Mouse (Mus musculus): ENCODE measurements around the gene Cyp2s1. TPM values are rescaled to one million over a fixed set of nuclear protein-coding genes. Genes with fewer than 3 reads are reported as not detected.
"Not testable (repeated sequence)": the region's sequence is repeated elsewhere in the genome, so short reads cannot be mapped to it uniquely, and the experiment has no call there.

The Cyp2s1 gene
- total and polyA plus RNA-seq, 2 experiments from 2014 or later = 3.5 to 4.4 TPM

GRCm38 (mm10) chr7:25802241-25803125 lies 14.2 kb downstream of the Cyp2s1 start:
- 30% methylated on average over 24 of the region's 24 CpGs for WGBS
- Histone ChIP-seq H3K27ac (no peak overlapping the region), H3K4me3 (ENCODE audit: low read length) (no peak overlapping the region), H3K9me3 (ENCODE audit: low read length) (no peaks in the 10 kb centered on the region), H3K4me1 (ENCODE audit: insufficient read depth, low read length) (0 out of 2 replicates have a peak, but pooled peaks cover 5% of the 10 kb centered on the region), H3K36me3 (ENCODE audit: insufficient read depth, low read length) (no peaks in the 10 kb centered on the region), H3K9ac (replicated peaks; ENCODE audit: low read length) (no peak overlapping the region), H3K4me2 (ENCODE audit: low read depth, low read length) (no peak overlapping the region), H3K27me3 (ENCODE audit: insufficient read depth, low read length) (no peaks in the 10 kb centered on the region)
- no peak for TF ChIP-seq CTCF (IDR thresholded peaks at IDR 0.05; ENCODE audit: low read depth)
- ATAC-seq = peak; percentile 8; the same call in 1 of the 2 replicates
- peak; percentile 8 for DNase-seq (ENCODE audit: low spot score)

- ATAC-seq (no peak), DNase-seq (ENCODE audit: low spot score) (no peak)
- H3K9ac ChIP-seq (replicated peaks; ENCODE audit: low read length) = no peak overlapping the region
- H3K9me3 ChIP-seq (ENCODE audit: low read length) = no peaks in the 10 kb centered on the region
- no peak overlapping the region for H3K4me3 ChIP-seq (ENCODE audit: low read length)
- 91% methylated on average over 6 of the region's 6 CpGs for WGBS
- no peak for TF ChIP-seq CTCF (IDR thresholded peaks at IDR 0.05; ENCODE audit: low read depth)
- no peaks in the 10 kb centered on the region for H3K36me3 ChIP-seq (ENCODE audit: insufficient read depth, low read length)
- no peak overlapping the region for H3K4me2 ChIP-seq (ENCODE audit: low read depth, low read length)
- 0 out of 2 replicates have a peak, but pooled peaks cover 5% of the 10 kb centered on the region for H3K4me1 ChIP-seq (ENCODE audit: insufficient read depth, low read length)
- H3K27me3 ChIP-seq (ENCODE audit: insufficient read depth, low read length) = no peaks in the 10 kb centered on the region
- H3K27ac ChIP-seq = no peak overlapping the region
Measured at GRCm38 (mm10) chr7:25801031-25801430, 15.7 kb downstream of the Cyp2s1 start.

GRCm38 (mm10) chr7:25799369-25799768 lies 17.3 kb downstream of the Cyp2s1 start:
- H3K4me1 ChIP-seq (ENCODE audit: insufficient read depth, low read length) = no peaks in the 10 kb centered on the region
- H3K4me2 ChIP-seq (ENCODE audit: low read depth, low read length) = no peak overlapping the region
- no peak for DNase-seq (ENCODE audit: low spot score)
- TF ChIP-seq CTCF (IDR thresholded peaks at IDR 0.05; ENCODE audit: low read depth) = no peak
- H3K9ac ChIP-seq (replicated peaks; ENCODE audit: low read length) = no peak overlapping the region
- H3K4me3 ChIP-seq (ENCODE audit: low read length) = no peak overlapping the region
- H3K27ac ChIP-seq = no peak overlapping the region
- no peaks in the 10 kb centered on the region for H3K27me3 ChIP-seq (ENCODE audit: insufficient read depth, low read length)
- no peaks in the 10 kb centered on the region for H3K36me3 ChIP-seq (ENCODE audit: insufficient read depth, low read length)
- 88% methylated on average over 1 of the region's 1 CpGs for WGBS
- H3K9me3 ChIP-seq (ENCODE audit: low read length) = no peaks in the 10 kb centered on the region
- ATAC-seq = no peak

- H3K4me3 ChIP-seq (ENCODE audit: low read length) = no peak overlapping the region
- DNase-seq (ENCODE audit: low spot score) = no peak
- H3K27me3 ChIP-seq (ENCODE audit: insufficient read depth, low read length) = no peaks in the 10 kb centered on the region
- H3K9ac ChIP-seq (replicated peaks; ENCODE audit: low read length) = no peak overlapping the region
- WGBS = 73% methylated on average over 2 of the region's 2 CpGs
- H3K36me3 ChIP-seq (ENCODE audit: insufficient read depth, low read length) = no peaks in the 10 kb centered on the region
- H3K9me3 ChIP-seq (ENCODE audit: low read length) = no peaks in the 10 kb centered on the region
- no peak for ATAC-seq
- no peak; the same call in 1 of the 2 replicates for TF ChIP-seq CTCF (IDR thresholded peaks at IDR 0.05; ENCODE audit: low read depth)
- no peak overlapping the region for H3K4me2 ChIP-seq (ENCODE audit: low read depth, low read length)
- H3K4me1 ChIP-seq (ENCODE audit: insufficient read depth, low read length) = no peaks in the 10 kb centered on the region
- H3K27ac ChIP-seq = no peak overlapping the region
Measured at GRCm38 (mm10) chr7:25798540-25798939, 18.2 kb downstream of the Cyp2s1 start.

- Histone ChIP-seq H3K36me3 (ENCODE audit: insufficient read depth, low read length) (no peaks in the 10 kb centered on the region), H3K9ac (replicated peaks; ENCODE audit: low read length) (no peak overlapping the region), H3K27ac (no peak overlapping the region), H3K4me1 (ENCODE audit: insufficient read depth, low read length) (no peaks in the 10 kb centered on the region), H3K4me2 (ENCODE audit: low read depth, low read length) (no peak overlapping the region), H3K4me3 (ENCODE audit: low read length) (no peak overlapping the region), H3K27me3 (ENCODE audit: insufficient read depth, low read length) (no peaks in the 10 kb centered on the region), H3K9me3 (ENCODE audit: low read length) (no peaks in the 10 kb centered on the region)
- no peak for DNase-seq (ENCODE audit: low spot score)
- 84% methylated on average over 8 of the region's 8 CpGs for WGBS
- TF ChIP-seq CTCF (IDR thresholded peaks at IDR 0.05; ENCODE audit: low read depth) = no peak
- no peak for ATAC-seq
Measured at GRCm38 (mm10) chr7:25794775-25795174, 21.9 kb downstream of the Cyp2s1 start.

- H3K4me1 ChIP-seq (ENCODE audit: insufficient read depth, low read length) = no peaks in the 10 kb centered on the region
- no peak overlapping the region for H3K27ac ChIP-seq
- H3K9ac ChIP-seq (replicated peaks; ENCODE audit: low read length) = no peak overlapping the region
- no peak for ATAC-seq
- H3K4me2 ChIP-seq (ENCODE audit: low read depth, low read length) = no peak overlapping the region
- no peaks in the 10 kb centered on the region for H3K27me3 ChIP-seq (ENCODE audit: insufficient read depth, low read length)
- no peak overlapping the region for H3K4me3 ChIP-seq (ENCODE audit: low read length)
- no peaks in the 10 kb centered on the region for H3K36me3 ChIP-seq (ENCODE audit: insufficient read depth, low read length)
- no peaks in the 10 kb centered on the region for H3K9me3 ChIP-seq (ENCODE audit: low read length)
- 61% methylated on average over 3 of the region's 3 CpGs for WGBS
- TF ChIP-seq CTCF (IDR thresholded peaks at IDR 0.05; ENCODE audit: low read depth) = peak; percentile 3; the same call in 1 of the 2 replicates
- no peak for DNase-seq (ENCODE audit: low spot score)
Measured at GRCm38 (mm10) chr7:25793679-25794078, 23.0 kb downstream of the Cyp2s1 start.

- not testable (repeated sequence) for H3K9ac ChIP-seq (replicated peaks; ENCODE audit: low read length); H3K4me2 ChIP-seq (ENCODE audit: low read depth, low read length); DNase-seq (ENCODE audit: low spot score); H3K4me3 ChIP-seq (ENCODE audit: low read length); ATAC-seq; H3K9me3 ChIP-seq (ENCODE audit: low read length); H3K36me3 ChIP-seq (ENCODE audit: insufficient read depth, low read length); H3K27ac ChIP-seq; H3K4me1 ChIP-seq (ENCODE audit: insufficient read depth, low read length); H3K27me3 ChIP-seq (ENCODE audit: insufficient read depth, low read length)
- 72% methylated on average over 9 of the region's 9 CpGs for WGBS
Measured at GRCm38 (mm10) chr7:25792966-25793365, 23.7 kb downstream of the Cyp2s1 start.

Data from hindbrain, postnatal 0 days (tissue).